Mouse (Mus musculus): ENCODE results near the gene Nagk. TPM values are rescaled to one million over a fixed set of nuclear protein-coding genes. Genes with fewer than 3 reads are reported as not detected.
"Not testable (repeated sequence)": the region's sequence is repeated elsewhere in the genome, so short reads cannot be mapped to it uniquely, and the experiment has no call there.

Gene Nagk
- polyA plus RNA-seq, 1 experiment from 2014 or later, result 23.6 TPM

DNA sequence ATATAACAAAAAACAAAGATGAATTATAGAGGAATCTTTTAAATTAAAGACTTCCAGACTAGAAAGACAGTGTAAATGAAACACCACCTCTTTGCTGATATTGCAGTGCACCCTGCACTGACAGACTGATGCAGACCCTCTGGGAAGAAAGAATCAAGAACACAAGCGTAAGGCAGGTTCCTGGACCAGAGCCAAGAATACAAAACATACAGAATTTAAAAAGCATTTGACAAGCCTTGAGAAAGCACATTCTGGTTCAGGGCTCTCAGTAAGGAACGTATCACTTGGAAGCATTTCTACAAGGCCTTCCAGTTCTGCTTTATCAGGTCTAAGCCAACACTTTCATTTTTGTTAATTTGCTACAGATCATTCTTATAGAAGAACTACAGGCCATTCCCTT is 27.1 kb downstream of the Nagk start:
- Histone ChIP-seq H3K27ac (no peak overlapping the region), H3K4me3 (no peak overlapping the region), H3K9me3 (replicated peaks) (no peaks in the 10 kb centered on the region), H3K27me3 (ENCODE audit: low read depth, poor library complexity, severe bottlenecking) (no peaks in the 10 kb centered on the region), H3K4me1 (no peaks in the 10 kb centered on the region), H3K36me3 (peaks cover 24% of the 10 kb centered on the region)
- 95% methylated on average over 2 of the region's 2 CpGs for WGBS
- DNase-seq (ENCODE audit: low spot score), result no peak

DNA sequence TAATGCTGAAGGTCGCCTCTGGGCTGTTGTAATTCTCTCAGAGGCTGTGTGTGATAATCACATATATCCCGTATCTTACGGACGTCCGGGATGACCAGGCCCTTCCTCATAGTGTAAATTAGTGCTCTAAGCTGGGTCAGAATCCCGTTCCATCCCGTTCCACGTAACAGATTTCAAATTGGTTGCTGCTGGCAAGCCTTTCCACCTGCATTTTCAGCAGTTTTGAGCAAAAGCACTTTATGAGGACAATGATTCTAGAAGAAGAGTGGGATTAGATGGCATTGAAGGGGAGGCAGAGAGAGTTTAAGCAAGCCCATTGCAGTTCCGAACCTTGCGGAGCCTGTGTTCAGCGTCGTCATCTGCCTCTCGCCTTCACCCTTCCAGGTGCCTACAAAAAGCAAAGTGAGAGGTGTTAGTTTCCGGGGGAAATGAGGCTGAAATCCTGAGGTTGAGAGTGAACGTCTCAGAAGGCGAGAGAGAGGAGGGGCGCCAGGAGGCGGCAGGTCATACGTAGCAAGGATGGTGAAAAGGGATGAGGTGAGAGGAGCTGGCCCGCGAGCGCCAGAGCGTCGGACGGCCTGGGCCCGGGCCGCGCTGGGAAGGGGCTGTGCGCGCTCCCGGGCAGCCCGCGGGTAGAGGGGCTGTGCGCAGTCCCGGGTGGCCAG is 36.3 kb downstream of the Nagk start:
- 1% methylated on average over 35 of the region's 35 CpGs for WGBS
- DNase-seq (ENCODE audit: low spot score), result no peak

DNA sequence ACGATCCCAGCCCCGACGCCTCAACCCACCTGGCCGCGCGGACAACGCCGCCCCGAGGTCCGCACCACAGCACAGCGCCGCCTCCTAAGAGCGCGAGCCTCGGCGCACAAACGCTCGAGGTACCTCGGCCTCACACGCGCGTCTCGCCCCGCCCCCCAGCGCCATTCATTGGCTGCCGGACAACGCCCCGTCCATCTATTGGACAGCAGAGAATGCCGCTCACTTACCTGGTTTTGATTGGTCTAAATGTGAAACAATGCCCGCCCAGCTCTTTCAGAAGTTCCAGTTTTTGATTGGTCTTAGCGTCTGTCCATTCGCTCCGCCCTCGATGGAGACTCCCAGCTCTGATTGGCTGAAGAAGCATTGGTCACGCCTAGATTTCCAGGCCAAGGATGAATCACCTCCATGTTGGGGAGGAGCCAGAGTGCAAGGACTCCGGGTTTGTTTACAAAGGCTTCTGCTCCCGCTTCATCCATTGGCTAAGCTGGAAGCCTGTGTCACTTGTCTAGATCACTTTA is 36.9 kb downstream of the Nagk start, which contains the start of gene Paip2b:
Paip2b (minus strand) TSS at position 136 of the 518 bp plus-strand sequence.
- under 1% methylated on average over 37 of the region's 37 CpGs for WGBS
- no peaks in the 10 kb centered on the region for H3K9me3 ChIP-seq (replicated peaks)
- H3K4me1 ChIP-seq, result peaks cover 22% of the 10 kb centered on the region
- peaks cover 15% of the 10 kb centered on the region; the same call in 1 of the 2 replicates for H3K36me3 ChIP-seq
- DNase-seq (ENCODE audit: low spot score), result peak; percentile 97
- H3K27me3 ChIP-seq (ENCODE audit: low read depth, poor library complexity, severe bottlenecking), result no peaks in the 10 kb centered on the region
- peak within 1 kb of the TSS; percentile 68 for H3K4me3 ChIP-seq
- peak within 1 kb of the TSS; percentile 92 for H3K27ac ChIP-seq

More for the DNA sequence above, 36.3 kb downstream of the Nagk start:
- Histone ChIP-seq H3K9me3 (replicated peaks) (no peaks in the 10 kb centered on the region), H3K36me3 (peaks cover 18% of the 10 kb centered on the region; the same call in 1 of the 2 replicates), H3K27me3 (ENCODE audit: low read depth, poor library complexity, severe bottlenecking) (no peaks in the 10 kb centered on the region), H3K4me1 (peaks cover 19% of the 10 kb centered on the region), H3K27ac (peak overlapping the region; percentile 92), H3K4me3 (peak overlapping the region; percentile 68)

DNA sequence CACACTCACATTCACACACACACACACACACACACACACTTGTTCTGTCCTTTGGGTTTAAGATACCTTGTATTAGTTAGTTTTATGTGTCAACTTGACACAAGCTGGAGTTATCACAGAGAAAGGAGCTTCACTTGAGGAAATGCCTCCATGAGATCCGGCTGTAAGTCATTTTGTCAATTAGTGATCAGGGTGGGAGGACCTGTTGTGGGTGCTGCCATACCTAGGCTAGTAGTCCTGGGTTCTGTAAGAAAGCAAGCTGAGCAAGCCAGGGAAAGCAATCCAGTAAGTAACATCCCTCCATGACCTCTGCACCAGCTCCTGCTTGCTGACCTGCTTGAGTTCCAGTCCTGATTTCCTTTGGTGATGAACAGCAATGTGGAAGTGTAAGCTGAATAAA is 37.6 kb downstream of the Nagk start:
- not testable (repeated sequence) for DNase-seq (ENCODE audit: low spot score); H3K36me3 ChIP-seq; H3K9me3 ChIP-seq (replicated peaks); H3K27me3 ChIP-seq (ENCODE audit: low read depth, poor library complexity, severe bottlenecking)
- peak overlapping the region; percentile 68 for H3K4me3 ChIP-seq
- 62% methylated on average over 1 of the region's 1 CpGs for WGBS
- peaks cover 22% of the 10 kb centered on the region for H3K4me1 ChIP-seq
- H3K27ac ChIP-seq, result peak overlapping the region; percentile 51; the same call in 1 of the 2 replicates

DNA sequence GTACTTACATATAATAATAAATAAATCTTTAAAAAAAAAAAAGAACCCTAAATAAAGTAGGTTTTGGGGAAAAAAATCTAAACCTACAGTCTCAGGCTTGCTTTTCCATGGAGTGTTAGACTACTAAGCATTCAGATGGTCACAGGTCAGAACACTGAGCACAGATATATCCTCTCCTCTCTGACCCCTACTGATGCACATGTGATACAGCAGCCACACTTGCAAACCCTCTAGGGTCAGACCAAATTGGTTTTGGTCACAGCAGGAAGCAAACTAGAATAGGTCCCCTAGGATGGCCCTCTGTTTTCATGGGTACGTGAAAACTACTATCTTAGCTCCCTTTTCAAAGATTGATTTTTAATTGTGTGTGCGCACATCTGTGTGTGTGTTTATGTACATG is 42.0 kb downstream of the Nagk start:
- no peak for DNase-seq (ENCODE audit: low spot score)
- Histone ChIP-seq H3K27me3 (ENCODE audit: low read depth, poor library complexity, severe bottlenecking) (no peaks in the 10 kb centered on the region), H3K4me1 (peaks cover 11% of the 10 kb centered on the region; the same call in 1 of the 2 replicates), H3K4me3 (no peak overlapping the region), H3K36me3 (no peaks in the 10 kb centered on the region), H3K9me3 (replicated peaks) (no peaks in the 10 kb centered on the region), H3K27ac (no peak overlapping the region)
- WGBS, result 83% methylated on average over 2 of the region's 2 CpGs

DNA sequence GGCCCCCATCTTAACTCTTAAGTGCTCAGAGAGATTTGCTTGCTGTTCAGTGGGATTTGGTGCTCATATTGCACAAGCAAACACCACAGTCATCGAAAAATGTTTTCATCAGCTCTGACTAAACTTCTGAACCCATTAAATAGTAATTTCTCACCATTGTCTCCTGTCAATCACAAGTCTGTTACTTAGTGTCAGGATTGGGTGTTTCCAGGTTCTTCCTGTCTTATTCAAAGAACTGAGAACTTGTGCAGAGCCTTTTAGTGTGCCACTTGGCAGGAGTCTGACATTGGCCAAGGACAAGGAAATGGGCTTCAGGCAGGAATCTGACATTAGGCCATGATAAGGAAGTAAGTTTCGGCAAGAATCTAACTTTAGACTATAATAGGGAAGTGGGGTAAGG is 43.3 kb downstream of the Nagk start:
- Histone ChIP-seq H3K27ac (no peak overlapping the region), H3K4me3 (no peak overlapping the region), H3K4me1 (peaks cover 7% of the 10 kb centered on the region; the same call in 1 of the 2 replicates), H3K9me3 (replicated peaks) (no peaks in the 10 kb centered on the region), H3K27me3 (ENCODE audit: low read depth, poor library complexity, severe bottlenecking) (no peaks in the 10 kb centered on the region), H3K36me3 (no peaks in the 10 kb centered on the region)
- no peak for DNase-seq (ENCODE audit: low spot score)
- WGBS, result 93% methylated on average over 2 of the region's 2 CpGs

DNA sequence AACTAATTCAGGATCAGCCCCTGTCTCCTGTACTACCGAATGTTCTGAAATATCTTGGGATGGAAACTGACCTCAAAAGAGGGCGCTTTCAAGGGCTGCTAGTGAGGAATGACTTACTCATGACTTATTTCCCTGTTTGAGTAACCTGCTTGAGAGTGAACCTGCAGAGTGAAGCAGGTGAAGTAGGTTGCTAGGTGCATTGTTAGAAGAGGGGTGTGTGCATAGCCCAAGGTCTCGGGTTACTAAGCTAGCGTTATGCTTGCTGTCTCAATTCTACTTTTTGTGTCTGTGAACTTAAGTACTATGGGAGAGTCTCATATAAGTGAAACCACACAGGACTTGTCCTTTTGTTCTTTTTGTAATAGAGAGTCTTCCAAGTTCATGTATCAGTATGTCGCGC is 45.3 kb downstream of the Nagk start:
- H3K9me3 ChIP-seq (replicated peaks), result no peaks in the 10 kb centered on the region
- 88% methylated on average over 6 of the region's 6 CpGs for WGBS
- no peaks in the 10 kb centered on the region for H3K36me3 ChIP-seq
- peaks cover 7% of the 10 kb centered on the region; the same call in 1 of the 2 replicates for H3K4me1 ChIP-seq
- H3K27ac ChIP-seq, result no peak overlapping the region
- no peak for DNase-seq (ENCODE audit: low spot score)
- H3K27me3 ChIP-seq (ENCODE audit: low read depth, poor library complexity, severe bottlenecking), result no peaks in the 10 kb centered on the region
- H3K4me3 ChIP-seq, result no peak overlapping the region

DNA sequence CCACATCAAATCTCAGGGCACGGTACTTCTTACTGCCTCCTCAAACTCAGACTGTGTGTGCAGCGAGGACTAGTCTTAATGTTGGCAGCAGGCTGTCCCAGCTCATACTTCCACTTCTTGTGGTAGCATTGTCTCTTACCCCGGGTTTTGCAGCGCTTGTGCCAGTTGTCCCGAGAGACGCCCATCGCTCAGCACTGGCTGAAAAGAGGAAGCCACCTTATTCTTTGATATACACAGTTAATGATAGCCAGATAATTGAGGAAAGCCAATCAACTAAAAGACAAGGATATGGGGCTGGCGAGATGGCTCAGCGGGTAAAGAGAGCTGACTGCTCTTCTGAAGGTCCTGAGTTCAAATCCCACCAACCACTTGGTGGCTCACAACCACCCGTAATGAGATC is 50.1 kb downstream of the Nagk start:
- Histone ChIP-seq H3K4me3 (no peak overlapping the region), H3K9me3 (replicated peaks) (no peaks in the 10 kb centered on the region), H3K27me3 (ENCODE audit: low read depth, poor library complexity, severe bottlenecking) (no peaks in the 10 kb centered on the region), H3K4me1 (no peaks in the 10 kb centered on the region), H3K36me3 (no peaks in the 10 kb centered on the region), H3K27ac (no peak overlapping the region)
- DNase-seq (ENCODE audit: low spot score), result no peak
- 88% methylated on average over 10 of the region's 10 CpGs for WGBS

DNA sequence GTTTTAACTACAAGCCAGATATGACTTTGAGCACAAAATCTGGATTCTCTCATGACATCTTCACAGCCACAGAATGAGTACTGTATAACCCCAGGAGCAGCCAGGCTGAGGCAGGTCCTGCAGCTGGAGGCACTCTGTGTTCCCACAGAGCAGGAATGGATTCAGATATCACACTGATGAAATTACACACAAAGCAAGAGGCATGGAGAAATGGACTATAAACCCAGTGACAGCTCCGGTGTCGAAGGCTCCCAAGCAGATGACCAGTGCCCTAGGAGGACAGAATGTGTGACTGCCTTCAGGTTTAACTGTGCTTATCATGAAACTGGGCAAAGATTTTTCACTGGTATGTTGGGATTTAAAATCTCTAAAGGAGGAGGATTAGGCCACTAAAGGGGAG is 51.4 kb downstream of the Nagk start:
- H3K4me3 ChIP-seq, result no peak overlapping the region
- H3K4me1 ChIP-seq, result no peaks in the 10 kb centered on the region
- no peak overlapping the region for H3K27ac ChIP-seq
- H3K27me3 ChIP-seq (ENCODE audit: low read depth, poor library complexity, severe bottlenecking), result no peaks in the 10 kb centered on the region
- no peaks in the 10 kb centered on the region for H3K9me3 ChIP-seq (replicated peaks)
- DNase-seq (ENCODE audit: low spot score), result no peak
- WGBS, result 93% methylated on average over 2 of the region's 2 CpGs
- H3K36me3 ChIP-seq, result no peaks in the 10 kb centered on the region

DNA sequence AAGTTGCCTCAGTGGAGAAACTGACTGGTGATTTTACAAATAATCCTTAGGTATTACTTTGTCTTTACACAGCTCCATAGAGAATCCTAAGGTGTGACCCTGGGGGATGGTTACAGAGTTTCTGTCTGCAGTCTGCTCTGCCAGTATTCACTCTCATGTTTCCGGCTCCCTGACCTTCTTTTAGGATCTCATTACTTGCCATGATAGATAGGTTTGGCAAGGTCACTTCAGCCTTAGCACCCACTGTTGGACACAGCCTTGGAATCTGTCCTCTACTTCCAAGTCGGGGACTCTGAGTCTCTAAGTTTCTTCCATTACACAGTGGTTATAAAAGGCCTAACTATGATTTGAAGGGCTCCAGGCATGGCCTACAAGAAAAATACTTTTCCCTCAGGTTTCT is 54.7 kb downstream of the Nagk start:
- 89% methylated on average over 2 of the region's 2 CpGs for WGBS
- Histone ChIP-seq H3K9me3 (replicated peaks) (no peaks in the 10 kb centered on the region), H3K27me3 (ENCODE audit: low read depth, poor library complexity, severe bottlenecking) (no peaks in the 10 kb centered on the region), H3K27ac (no peak overlapping the region), H3K4me1 (no peaks in the 10 kb centered on the region), H3K4me3 (no peak overlapping the region), H3K36me3 (no peaks in the 10 kb centered on the region)
- no peak for DNase-seq (ENCODE audit: low spot score)

Other genes starting within 250 kb of the Nagk start
- gene Stambp, start 222.3 kb upstream of the Nagk start, polyA plus RNA-seq (2016; fragmentation: Nextera tagmentation; extraction: Ambion mirVana), result 13.0 and 16.5 TPM in 2 replicates
- not detected in 2 replicates for gene Clec4f, start 138.8 kb upstream of the Nagk start, polyA plus RNA-seq (2016; fragmentation: Nextera tagmentation; extraction: Ambion mirVana)
- gene Cd207, start 117.1 kb upstream of the Nagk start, polyA plus RNA-seq (2016; fragmentation: Nextera tagmentation; extraction: Ambion mirVana), result not detected in 2 replicates
- gene Vax2, start 83.7 kb upstream of the Nagk start, polyA plus RNA-seq (2016; fragmentation: Nextera tagmentation; extraction: Ambion mirVana), result 6.3 and 10.7 TPM in 2 replicates
- not detected in 2 replicates for gene Atp6v1b1, start 52.0 kb upstream of the Nagk start, polyA plus RNA-seq (2016; fragmentation: Nextera tagmentation; extraction: Ambion mirVana)
- 0.16 and 0.28 TPM in 2 replicates for gene Ankrd53, start 32.3 kb upstream of the Nagk start, polyA plus RNA-seq (2016; fragmentation: Nextera tagmentation; extraction: Ambion mirVana)
- 82.9 and 83.5 TPM in 2 replicates for gene Tex261, start 19.2 kb upstream of the Nagk start, polyA plus RNA-seq (2016; fragmentation: Nextera tagmentation; extraction: Ambion mirVana)
- gene Paip2b, start 36.8 kb downstream of the Nagk start, polyA plus RNA-seq (2016; fragmentation: Nextera tagmentation; extraction: Ambion mirVana), result 17.6 and 20.8 TPM in 2 replicates
- 59.7 and 69.6 TPM in 2 replicates for gene Zfp638, start 72.1 kb downstream of the Nagk start, polyA plus RNA-seq (2016; fragmentation: Nextera tagmentation; extraction: Ambion mirVana)
- gene Dysf, start 213.6 kb downstream of the Nagk start, polyA plus RNA-seq (2016; fragmentation: Nextera tagmentation; extraction: Ambion mirVana), result 11.1 and 14.6 TPM in 2 replicates